Mouse (Mus musculus): ENCODE measurements around the gene Cldn3. TPM values are rescaled to one million over a fixed set of nuclear protein-coding genes. Genes with fewer than 3 reads are reported as not detected.
A peak's percentile ranks its signal among the peaks of the same experiment; 100 is the strongest.

Cldn3 gene
- polyA plus RNA-seq, 1 experiment = not detected

DNA sequence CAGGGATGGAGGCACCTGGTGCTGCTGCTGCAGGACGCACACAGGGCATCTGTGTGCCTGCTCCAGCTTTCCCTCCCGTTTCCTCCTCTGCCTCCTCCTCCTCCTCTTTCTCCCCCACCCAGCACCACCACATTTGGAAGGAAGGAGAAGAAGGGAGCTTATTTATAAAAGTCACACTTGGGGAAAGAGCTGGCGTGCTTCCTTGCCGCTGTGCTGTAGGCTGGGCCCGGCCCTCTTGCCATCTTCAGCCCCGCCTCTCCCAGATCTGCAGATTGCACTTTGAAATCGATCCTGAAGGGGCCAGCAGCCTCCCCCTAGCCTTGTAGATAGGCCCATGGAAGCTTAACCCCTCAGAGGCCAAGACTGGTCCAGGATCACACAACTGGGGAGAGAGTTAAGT is 39.9 kb downstream of the Cldn3 start:
- no peak overlapping the region for H3K4me3 ChIP-seq (ENCODE audit: insufficient read depth, low read length)
- H3K27ac ChIP-seq (ENCODE audit: insufficient read depth, low read depth, low read length) = no peak overlapping the region
- TF ChIP-seq POLR2A (IDR thresholded peaks at IDR 0.05; ENCODE audit: borderline replicate concordance, low read depth, low read length) = no peak
- TF ChIP-seq CTCF (IDR thresholded peaks at IDR 0.05; ENCODE audit: low read depth, low read length) = no peak
- peaks cover 17% of the 10 kb centered on the region for H3K4me1 ChIP-seq (ENCODE audit: control insufficient read depth, insufficient read depth, low read length)

- no peak overlapping the region for H3K4me3 ChIP-seq (ENCODE audit: insufficient read depth, low read length)
- H3K27ac ChIP-seq (ENCODE audit: insufficient read depth, low read depth, low read length) = no peak overlapping the region
- peaks cover 15% of the 10 kb centered on the region for H3K4me1 ChIP-seq (ENCODE audit: control insufficient read depth, insufficient read depth, low read length)
- no peak for TF ChIP-seq CTCF (IDR thresholded peaks at IDR 0.05; ENCODE audit: low read depth, low read length)
- no peak for TF ChIP-seq POLR2A (IDR thresholded peaks at IDR 0.05; ENCODE audit: borderline replicate concordance, low read depth, low read length)
Measured at GRCm38 (mm10) chr5:135029007-135029854, 43.2 kb downstream of the Cldn3 start.

DNA sequence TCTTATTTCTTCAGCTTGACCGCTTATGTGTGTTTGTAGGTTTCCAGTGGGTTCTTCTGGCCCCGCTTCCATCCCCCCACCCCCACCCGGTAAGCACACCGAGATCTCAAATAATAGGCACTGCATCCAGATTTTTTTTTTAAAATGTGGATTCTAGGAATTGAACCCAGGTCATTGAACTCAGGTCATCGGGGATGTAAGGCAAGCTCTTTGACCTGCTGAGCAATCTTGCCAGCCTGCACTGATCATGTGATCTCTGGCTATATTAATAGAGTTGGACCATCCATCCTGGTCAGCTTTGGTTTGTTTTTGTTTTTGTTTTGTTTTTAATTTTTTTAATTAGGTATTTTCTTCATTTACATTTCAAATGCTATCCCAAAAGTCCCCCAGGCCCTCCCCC is 46.6 kb downstream of the Cldn3 start:
- no peak overlapping the region for H3K27ac ChIP-seq (ENCODE audit: insufficient read depth, low read depth, low read length)
- no peak overlapping the region for H3K4me3 ChIP-seq (ENCODE audit: insufficient read depth, low read length)
- peaks cover 9% of the 10 kb centered on the region for H3K4me1 ChIP-seq (ENCODE audit: control insufficient read depth, insufficient read depth, low read length)
- TF ChIP-seq CTCF (IDR thresholded peaks at IDR 0.05; ENCODE audit: low read depth, low read length) (no peak), POLR2A (IDR thresholded peaks at IDR 0.05; ENCODE audit: borderline replicate concordance, low read depth, low read length) (no peak)

DNA sequence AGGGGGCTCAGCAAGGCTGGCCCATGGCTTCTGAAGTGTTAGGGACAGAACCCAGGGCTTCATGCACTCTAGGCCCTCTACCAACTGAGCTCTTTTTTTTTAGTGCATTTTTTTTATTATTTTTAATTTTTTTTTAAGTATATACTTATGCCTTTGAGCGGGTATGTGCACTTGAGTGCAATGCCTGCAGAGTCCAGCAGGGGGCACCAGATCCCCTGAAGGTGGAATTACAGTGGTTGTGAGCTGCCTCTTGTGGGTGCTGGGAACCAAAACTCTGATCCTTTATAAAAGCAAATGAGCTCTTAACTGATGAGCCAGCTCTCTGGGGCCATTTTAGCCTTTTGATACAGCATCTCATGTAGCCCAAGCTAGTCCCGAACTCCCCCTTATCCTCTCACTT is 48.6 kb downstream of the Cldn3 start:
- Histone ChIP-seq H3K4me3 (ENCODE audit: insufficient read depth, low read length) (no peak overlapping the region), H3K27ac (ENCODE audit: insufficient read depth, low read depth, low read length) (no peak overlapping the region), H3K4me1 (ENCODE audit: control insufficient read depth, insufficient read depth, low read length) (peaks cover under 1% of the 10 kb centered on the region; the same call in 1 of the 2 replicates)
- TF ChIP-seq CTCF (IDR thresholded peaks at IDR 0.05; ENCODE audit: low read depth, low read length) (peak; percentile 40), POLR2A (IDR thresholded peaks at IDR 0.05; ENCODE audit: borderline replicate concordance, low read depth, low read length) (no peak)

- Histone ChIP-seq H3K4me1 (ENCODE audit: control insufficient read depth, insufficient read depth, low read length) (no peaks in the 10 kb centered on the region; the same call in 1 of the 2 replicates), H3K27ac (ENCODE audit: insufficient read depth, low read depth, low read length) (no peak overlapping the region), H3K4me3 (ENCODE audit: insufficient read depth, low read length) (no peak overlapping the region)
- no peak for TF ChIP-seq POLR2A (IDR thresholded peaks at IDR 0.05; ENCODE audit: borderline replicate concordance, low read depth, low read length)
- no peak for TF ChIP-seq CTCF (IDR thresholded peaks at IDR 0.05; ENCODE audit: low read depth, low read length)
Measured at GRCm38 (mm10) chr5:135035608-135036359, 49.8 kb downstream of the Cldn3 start.

Other genes starting within 250 kb of the Cldn3 start
- gene Eln, start 238.9 kb upstream of the Cldn3 start, polyA plus RNA-seq (2012; ENCODE audit: insufficient read depth, insufficient read length, missing spikeins) = not detected in 2 replicates
- not detected in 2 replicates for gene Tmem270, start 79.5 kb upstream of the Cldn3 start, polyA plus RNA-seq (2012; ENCODE audit: insufficient read depth, insufficient read length, missing spikeins)
- gene Cldn13, start 70.7 kb upstream of the Cldn3 start, polyA plus RNA-seq (2012; ENCODE audit: insufficient read depth, insufficient read length, missing spikeins) = not detected in 2 replicates
- gene Mettl27, start 53.8 kb upstream of the Cldn3 start, polyA plus RNA-seq (2012; ENCODE audit: insufficient read depth, insufficient read length, missing spikeins) = 7.0 and 8.4 TPM in 2 replicates
- not detected in 2 replicates for gene Cldn4, start 39.3 kb upstream of the Cldn3 start, polyA plus RNA-seq (2012; ENCODE audit: insufficient read depth, insufficient read length, missing spikeins)
- gene Abhd11, start 22.9 kb downstream of the Cldn3 start, polyA plus RNA-seq (2012; ENCODE audit: insufficient read depth, insufficient read length, missing spikeins) = 12.2 and 13.0 TPM in 2 replicates
- gene Stx1a, start 37.3 kb downstream of the Cldn3 start, polyA plus RNA-seq (2012; ENCODE audit: insufficient read depth, insufficient read length, missing spikeins) = 0.76 and 0.84 TPM in 2 replicates
- gene Dnajc30, start 78.0 kb downstream of the Cldn3 start, polyA plus RNA-seq (2012; ENCODE audit: insufficient read depth, insufficient read length, missing spikeins) = 21.6 and 22.4 TPM in 2 replicates
- gene Bud23, start 78.7 kb downstream of the Cldn3 start, polyA plus RNA-seq (2012; ENCODE audit: insufficient read depth, insufficient read length, missing spikeins) = 45.0 and 57.1 TPM in 2 replicates
- not detected in 2 replicates for gene Vps37d, start 92.1 kb downstream of the Cldn3 start, polyA plus RNA-seq (2012; ENCODE audit: insufficient read depth, insufficient read length, missing spikeins)
- not detected in 2 replicates for gene Mlxipl, start 103.7 kb downstream of the Cldn3 start, polyA plus RNA-seq (2012; ENCODE audit: insufficient read depth, insufficient read length, missing spikeins)
- gene Tbl2, start 163.4 kb downstream of the Cldn3 start, polyA plus RNA-seq (2012; ENCODE audit: insufficient read depth, insufficient read length, missing spikeins) = 5.9 and 6.2 TPM in 2 replicates
- gene Bcl7b, start 182.1 kb downstream of the Cldn3 start, polyA plus RNA-seq (2012; ENCODE audit: insufficient read depth, insufficient read length, missing spikeins) = 48.9 and 57.6 TPM in 2 replicates
- 57.5 and 58.9 TPM in 2 replicates for gene Baz1b, start 201.1 kb downstream of the Cldn3 start, polyA plus RNA-seq (2012; ENCODE audit: insufficient read depth, insufficient read length, missing spikeins)

All from bone marrow macrophage, adult 2 months (primary cell).